Mouse (Mus musculus): ENCODE measurements around the gene Fut7. TPM values are rescaled to one million over a fixed set of nuclear protein-coding genes. Genes with fewer than 3 reads are reported as not detected.

Gene Fut7
- 0.49 TPM in 1 of 2 replicates, not detected in the other for polyA plus RNA-seq (2015; fragmentation: Nextera tagmentation; extraction: Ambion mirVana)

GRCm38 (mm10) chr2:25422587-25423410 lies at the start of gene Fut7:
Gene Fut7 (plus strand): TSS chr2:25423267.
- no peak within 1 kb of the TSS for H3K27ac ChIP-seq
- no peak for ATAC-seq
- H3K4me1 ChIP-seq (replicated peaks): 0 out of 2 replicates have a peak, but pooled peaks cover 2% of the 10 kb centered on the region
- no peaks in the 10 kb centered on the region for H3K9me3 ChIP-seq
- H3K4me3 ChIP-seq (replicated peaks): no peak within 1 kb of the TSS
- peaks cover 30% of the 10 kb centered on the region for H3K27me3 ChIP-seq
- WGBS: 71% methylated on average over 17 of the region's 17 CpGs
- H3K9ac ChIP-seq (replicated peaks): no peak within 1 kb of the TSS
- no peaks in the 10 kb centered on the region for H3K36me3 ChIP-seq
- H3K4me2 ChIP-seq (replicated peaks): no peak within 1 kb of the TSS

GRCm38 (mm10) chr2:25373431-25373830 lies 49.6 kb upstream of the Fut7 start:
- H3K27ac ChIP-seq: no peak overlapping the region
- peak overlapping the region; percentile 74 for H3K9ac ChIP-seq (replicated peaks)
- H3K36me3 ChIP-seq: peaks cover 25% of the 10 kb centered on the region; the same call in 1 of the 2 replicates
- ATAC-seq: no peak
- peaks cover 18% of the 10 kb centered on the region for H3K27me3 ChIP-seq
- H3K4me1 ChIP-seq (replicated peaks): peaks cover 28% of the 10 kb centered on the region
- H3K9me3 ChIP-seq: no peaks in the 10 kb centered on the region
- peak overlapping the region; percentile 98 for H3K4me2 ChIP-seq (replicated peaks)
- peak overlapping the region; percentile 70 for H3K4me3 ChIP-seq (replicated peaks)
- WGBS: 12% methylated on average over 1 of the region's 2 CpGs

- Histone ChIP-seq H3K27ac (no peak overlapping the region), H3K4me1 (replicated peaks) (peaks cover 27% of the 10 kb centered on the region), H3K4me3 (replicated peaks) (no peak overlapping the region), H3K27me3 (peaks cover 11% of the 10 kb centered on the region; the same call in 1 of the 2 replicates), H3K36me3 (peaks cover 26% of the 10 kb centered on the region; the same call in 1 of the 2 replicates), H3K4me2 (replicated peaks) (no peak overlapping the region), H3K9me3 (no peaks in the 10 kb centered on the region), H3K9ac (replicated peaks) (no peak overlapping the region)
- no peak for ATAC-seq
- WGBS: 59% methylated on average over 4 of the region's 4 CpGs
Observed at GRCm38 (mm10) chr2:25376589-25376988, 46.5 kb upstream of the Fut7 start.

GRCm38 (mm10) chr2:25384492-25384891 lies 38.6 kb upstream of the Fut7 start:
- Histone ChIP-seq H3K27me3 (0 out of 2 replicates have a peak, but pooled peaks cover 3% of the 10 kb centered on the region), H3K9ac (replicated peaks) (no peak overlapping the region), H3K9me3 (no peaks in the 10 kb centered on the region), H3K27ac (no peak overlapping the region), H3K4me1 (replicated peaks) (no peaks in the 10 kb centered on the region), H3K36me3 (no peaks in the 10 kb centered on the region), H3K4me2 (replicated peaks) (no peak overlapping the region), H3K4me3 (replicated peaks) (no peak overlapping the region)
- WGBS: 83% methylated on average over 5 of the region's 5 CpGs
- no peak for ATAC-seq

- no peaks in the 10 kb centered on the region for H3K9me3 ChIP-seq
- no peaks in the 10 kb centered on the region for H3K36me3 ChIP-seq
- H3K27ac ChIP-seq: no peak overlapping the region
- peaks cover 26% of the 10 kb centered on the region for H3K27me3 ChIP-seq
- no peak for ATAC-seq
- H3K4me1 ChIP-seq (replicated peaks): peaks cover 10% of the 10 kb centered on the region
- no peak overlapping the region for H3K4me2 ChIP-seq (replicated peaks)
- WGBS: 72% methylated on average over 5 of the region's 5 CpGs
- no peak overlapping the region for H3K9ac ChIP-seq (replicated peaks)
- no peak overlapping the region for H3K4me3 ChIP-seq (replicated peaks)
Observed at GRCm38 (mm10) chr2:25391266-25391665, 31.8 kb upstream of the Fut7 start.

GRCm38 (mm10) chr2:25394281-25395221 lies 28.5 kb upstream of the Fut7 start:
- 0 out of 2 replicates have a peak, but pooled peaks have one; percentile 15 for ATAC-seq
- no peak overlapping the region for H3K9ac ChIP-seq (replicated peaks)
- no peaks in the 10 kb centered on the region for H3K9me3 ChIP-seq
- no peak overlapping the region for H3K4me3 ChIP-seq (replicated peaks)
- 26% methylated on average over 3 of the region's 3 CpGs for WGBS
- no peak overlapping the region for H3K4me2 ChIP-seq (replicated peaks)
- H3K36me3 ChIP-seq: no peaks in the 10 kb centered on the region
- peaks cover 59% of the 10 kb centered on the region for H3K27me3 ChIP-seq
- H3K27ac ChIP-seq: no peak overlapping the region
- H3K4me1 ChIP-seq (replicated peaks): peaks cover 13% of the 10 kb centered on the region

- 2% methylated on average over 57 of the region's 57 CpGs for WGBS
- Histone ChIP-seq H3K4me3 (replicated peaks) (peak within 1 kb of the TSS; percentile 32), H3K9me3 (no peaks in the 10 kb centered on the region), H3K27ac (no peak within 1 kb of the TSS), H3K4me1 (replicated peaks) (peaks cover 19% of the 10 kb centered on the region), H3K27me3 (peaks cover 72% of the 10 kb centered on the region), H3K36me3 (no peaks in the 10 kb centered on the region), H3K9ac (replicated peaks) (peak within 1 kb of the TSS; percentile 47; the same call in 1 of the 2 replicates), H3K4me2 (replicated peaks) (peak within 1 kb of the TSS; percentile 58)
- ATAC-seq: no peak
Observed at GRCm38 (mm10) chr2:25395721-25396596, 27.1 kb upstream of the Fut7 start, which contains the start of gene Entpd2. Gene Entpd2 (plus strand): TSS chr2:25395874.

GRCm38 (mm10) chr2:25396597-25396983 lies 26.5 kb upstream of the Fut7 start:
- H3K9me3 ChIP-seq: no peaks in the 10 kb centered on the region
- H3K9ac ChIP-seq (replicated peaks): no peak overlapping the region
- no peak overlapping the region for H3K4me2 ChIP-seq (replicated peaks)
- peaks cover 19% of the 10 kb centered on the region for H3K4me1 ChIP-seq (replicated peaks)
- H3K4me3 ChIP-seq (replicated peaks): peak overlapping the region; percentile 32; the same call in 1 of the 2 replicates
- ATAC-seq: no peak
- no peak overlapping the region for H3K27ac ChIP-seq
- H3K27me3 ChIP-seq: peaks cover 79% of the 10 kb centered on the region
- no peaks in the 10 kb centered on the region for H3K36me3 ChIP-seq
- 30% methylated on average over 3 of the region's 3 CpGs for WGBS

- no peak for ATAC-seq
Observed at GRCm38 (mm10) chr2:25397010-25397409, 26.1 kb upstream of the Fut7 start.

GRCm38 (mm10) chr2:25398065-25398464 lies 25.0 kb upstream of the Fut7 start:
- H3K27ac ChIP-seq: no peak overlapping the region
- 89% methylated on average over 7 of the region's 7 CpGs for WGBS
- no peaks in the 10 kb centered on the region for H3K9me3 ChIP-seq
- peaks cover 25% of the 10 kb centered on the region for H3K4me1 ChIP-seq (replicated peaks)
- H3K27me3 ChIP-seq: peaks cover 76% of the 10 kb centered on the region
- no peak overlapping the region for H3K9ac ChIP-seq (replicated peaks)
- H3K4me3 ChIP-seq (replicated peaks): no peak overlapping the region
- ATAC-seq: no peak
- no peak overlapping the region for H3K4me2 ChIP-seq (replicated peaks)
- no peaks in the 10 kb centered on the region for H3K36me3 ChIP-seq

More at GRCm38 (mm10) chr2:25397010-25397409, 26.1 kb upstream of the Fut7 start:
- no peak overlapping the region for H3K9ac ChIP-seq (replicated peaks)
- H3K9me3 ChIP-seq: no peaks in the 10 kb centered on the region
- no peak overlapping the region for H3K27ac ChIP-seq
- peaks cover 77% of the 10 kb centered on the region for H3K27me3 ChIP-seq
- H3K4me1 ChIP-seq (replicated peaks): peaks cover 19% of the 10 kb centered on the region
- H3K36me3 ChIP-seq: no peaks in the 10 kb centered on the region
- 50% methylated on average over 1 of the region's 1 CpGs for WGBS
- no peak overlapping the region for H3K4me3 ChIP-seq (replicated peaks)
- H3K4me2 ChIP-seq (replicated peaks): no peak overlapping the region

GRCm38 (mm10) chr2:25399051-25399450 lies 24.0 kb upstream of the Fut7 start, which contains the start of gene Npdc1:
Gene Npdc1 (plus strand): TSS chr2:25399351.
- Histone ChIP-seq H3K4me3 (replicated peaks) (no peak within 1 kb of the TSS), H3K36me3 (no peaks in the 10 kb centered on the region), H3K4me2 (replicated peaks) (0 out of 2 replicates have a peak within 1 kb of the TSS, but pooled peaks have one; percentile 49), H3K27ac (no peak within 1 kb of the TSS), H3K4me1 (replicated peaks) (peaks cover 29% of the 10 kb centered on the region), H3K9ac (replicated peaks) (0 out of 2 replicates have a peak within 1 kb of the TSS, but pooled peaks have one; percentile 21), H3K27me3 (peaks cover 75% of the 10 kb centered on the region), H3K9me3 (no peaks in the 10 kb centered on the region)
- WGBS: 63% methylated on average over 8 of the region's 8 CpGs
- ATAC-seq: no peak
